8 mouse cellular contexts compared by ENCODE assay signal in the genomic region with DNA sequence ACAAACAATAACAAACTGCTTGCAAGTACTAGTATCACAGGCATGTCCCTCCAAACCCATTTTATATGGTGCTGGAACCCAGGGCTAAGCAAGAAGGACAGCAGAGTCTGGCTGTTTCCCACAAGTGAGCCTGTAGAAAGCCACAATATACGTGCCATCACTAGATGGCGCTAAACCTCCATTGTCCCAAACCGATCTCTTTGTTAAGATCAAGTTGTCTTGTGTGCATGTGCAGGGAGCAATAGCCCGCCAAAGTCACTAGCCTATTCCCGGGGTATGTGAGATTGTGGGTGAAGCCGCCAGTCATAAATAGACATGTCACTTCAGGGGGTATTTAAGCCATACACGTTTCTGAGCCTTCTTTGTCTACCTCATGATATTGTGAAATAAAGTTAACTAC.
A peak's percentile ranks its signal among the peaks of the same experiment; 100 is the strongest.
DNase-seq lines count a peak whose midpoint lies in the region; ATAC-seq and TF ChIP-seq lines count a peak whose summit lies in the region.
"Not testable (repeated sequence)": the region's sequence is repeated elsewhere in the genome, so short reads cannot be mapped to it uniquely, and the experiment has no call there.

No protein-coding gene starts in this region.

- peak; percentile 2 for DNase-seq in cerebellum, adult 11-12 months
- DNase-seq in heart, postnatal 4 days = peak; percentile 23
- DNase-seq in liver, embryonic 14.5 days (ENCODE audit: low read depth in 3 of 3, low spot score in 3 of 3) = not testable (repeated sequence)
- peak; percentile 23 for DNase-seq in neural tube, embryonic 10.5 days (ENCODE audit: extremely low spot score, low spot score)
- DNase-seq in thymus, postnatal 0 days (ENCODE audit: low spot score) = peak; percentile 17

- not testable (repeated sequence) for TF ChIP-seq POLR2A in ES-Bruce4 (IDR thresholded peaks at IDR 0.05; ENCODE audit: insufficient read depth, low read length)

- H3K36me3 ChIP-seq in ES-Bruce4 (ENCODE audit: control insufficient read depth, insufficient read depth, low read length, poor library complexity, severe bottlenecking); forebrain, embryonic 15.5 days; kidney, embryonic 16.5 days (ENCODE audit: insufficient read depth, low read length); liver, embryonic 14.5 days (replicated peaks; ENCODE audit: control insufficient read depth, insufficient read depth, low read depth): not testable (repeated sequence)

- not testable (repeated sequence) for H3K27me3 ChIP-seq in ES-Bruce4 (ENCODE audit: control insufficient read depth, insufficient read depth, low read length, poor library complexity, severe bottlenecking); forebrain, embryonic 15.5 days; kidney, embryonic 16.5 days (ENCODE audit: insufficient read depth, low read length); liver, embryonic 14.5 days (ENCODE audit: control insufficient read depth, insufficient read depth, low read length)

- WGBS in forebrain, embryonic 15.5 days = 42% methylated on average over 7 of the region's 7 CpGs
- 42% methylated on average over 7 of the region's 7 CpGs for WGBS in kidney, embryonic 16.5 days
- 40% methylated on average over 7 of the region's 7 CpGs for WGBS in liver, embryonic 14.5 days (ENCODE audit: insufficient replicate concordance)

- H3K27ac ChIP-seq in ES-Bruce4 (ENCODE audit: insufficient read depth, low read length) = peak overlapping the region; percentile 93
- H3K27ac ChIP-seq in forebrain, embryonic 15.5 days (replicated peaks); kidney, embryonic 16.5 days (ENCODE audit: low read length); liver, embryonic 14.5 days: not testable (repeated sequence)

- TF ChIP-seq CTCF in ES-Bruce4 (IDR thresholded peaks at IDR 0.05; ENCODE audit: low read depth, low read length) = peak; percentile 34
- peak; percentile 38 for TF ChIP-seq CTCF in liver, embryonic 14.5 days (IDR thresholded peaks at IDR 0.05; ENCODE audit: low read depth)

- 0 out of 2 replicates have a peak, but pooled peaks have one; percentile 26 for ATAC-seq in forebrain, embryonic 15.5 days (replicated peaks)
- ATAC-seq in kidney, embryonic 16.5 days (ENCODE audit: low FRiP score, low TSS enrichment); liver, embryonic 14.5 days (ENCODE audit: insufficient read depth): not testable (repeated sequence)

- not testable (repeated sequence) for H3K4me1 ChIP-seq in ES-Bruce4 (ENCODE audit: control insufficient read depth, insufficient read depth, low read length); forebrain, embryonic 15.5 days; kidney, embryonic 16.5 days (ENCODE audit: insufficient read depth, low read length); liver, embryonic 14.5 days (replicated peaks; ENCODE audit: control insufficient read depth in 2 of 2, insufficient read depth in 2 of 2, low read length in 1 of 2)

- TF ChIP-seq EP300 in ES-Bruce4 (IDR thresholded peaks at IDR 0.05; ENCODE audit: insufficient read depth, low read depth, low read length); liver, embryonic 14.5 days (IDR thresholded peaks at IDR 0.05; ENCODE audit: low read depth): not testable (repeated sequence)

- peak overlapping the region; percentile 69 for H3K9ac ChIP-seq in ES-Bruce4 (ENCODE audit: low read depth, poor library complexity, severe bottlenecking)
- not testable (repeated sequence) for H3K9ac ChIP-seq in forebrain, embryonic 15.5 days (replicated peaks); kidney, embryonic 16.5 days (replicated peaks; ENCODE audit: low read length); liver, embryonic 14.5 days (replicated peaks)

- H3K4me2 ChIP-seq in forebrain, embryonic 15.5 days (replicated peaks); liver, embryonic 14.5 days (ENCODE audit: low read depth): not testable (repeated sequence)
- H3K4me2 ChIP-seq in kidney, embryonic 16.5 days (replicated peaks; ENCODE audit: low read depth, low read length) = peak overlapping the region; percentile 40

- peaks cover 32% of the 10 kb centered on the region for H3K9me3 ChIP-seq in ES-Bruce4 (replicated peaks; ENCODE audit: control insufficient read depth, insufficient read depth, low read length, poor library complexity, severe bottlenecking)
- H3K9me3 ChIP-seq in forebrain, embryonic 15.5 days = peaks cover 20% of the 10 kb centered on the region
- peaks cover 14% of the 10 kb centered on the region for H3K9me3 ChIP-seq in kidney, embryonic 16.5 days (ENCODE audit: low read length)
- not testable (repeated sequence) for H3K9me3 ChIP-seq in liver, embryonic 14.5 days (ENCODE audit: control insufficient read depth, low read length)

- H3K4me3 ChIP-seq in ES-Bruce4 (ENCODE audit: low read depth, low read length) = peak overlapping the region; percentile 65
- H3K4me3 ChIP-seq in forebrain, embryonic 15.5 days = peak overlapping the region; percentile 26
- peak overlapping the region; percentile 20 for H3K4me3 ChIP-seq in kidney, embryonic 16.5 days (ENCODE audit: low read length)
- H3K4me3 ChIP-seq in liver, embryonic 14.5 days (ENCODE audit: insufficient read depth in 1 of 2, low read depth in 2 of 2, low read length in 2 of 2) = not testable (repeated sequence)
